1 mouse cellular context compared by ENCODE assay signal in genomic region chr11:83379745-83380341, GRCm38 (mm10).
TF ChIP-seq lines count a peak whose summit lies in the region.

No protein-coding gene starts in this region.

TF ChIP-seq in MEL, 35 proteins besides CTCF, POLR2A, EP300 and RAD21:
- TF ChIP-seq CHD1 (IDR thresholded peaks at IDR 0.05; ENCODE audit: low read depth, low read length) (no peak), SIN3A (IDR thresholded peaks at IDR 0.05; ENCODE audit: low read length) (no peak), SMC3 (IDR thresholded peaks at IDR 0.05; ENCODE audit: low read depth, low read length) (no peak), MAX (IDR thresholded peaks at IDR 0.05; ENCODE audit: low read length) (no peak), TAL1 (IDR thresholded peaks at IDR 0.05; ENCODE audit: low read length) (0 out of 2 replicates have a peak, but pooled peaks have one; percentile 9), USF1 (IDR thresholded peaks at IDR 0.05; ENCODE audit: low read depth, low read length) (no peak)
